Mouse (Mus musculus) heart, adult 2 months (tissue): ENCODE measurements around the gene Ubac2.

Experiments used
- CTCF ChIP-seq: fragments of 200-600 bp; IDR thresholded peaks from 2 replicates; pipeline ENCODE4 v1.8.1; 2022; ENCODE audit warnings: antibody characterized with exemption, mild to moderate bottlenecking, moderate library complexity
- EP300 ChIP-seq: fragments of 200-500 bp; IDR thresholded peaks from 2 replicates; pipeline ENCODE4 v1.6.1; 2011; ENCODE audit warnings: low read depth, low read length, control low read depth; ENCODE audit not compliant: insufficient read depth
- POLR2A ChIP-seq: fragments of 200-500 bp; IDR thresholded peaks from 2 replicates; pipeline ENCODE4 v1.6.1; 2011; ENCODE audit warnings: mild to moderate bottlenecking, low read depth, low read length, control low read depth; ENCODE audit not compliant: insufficient read depth

DNA sequence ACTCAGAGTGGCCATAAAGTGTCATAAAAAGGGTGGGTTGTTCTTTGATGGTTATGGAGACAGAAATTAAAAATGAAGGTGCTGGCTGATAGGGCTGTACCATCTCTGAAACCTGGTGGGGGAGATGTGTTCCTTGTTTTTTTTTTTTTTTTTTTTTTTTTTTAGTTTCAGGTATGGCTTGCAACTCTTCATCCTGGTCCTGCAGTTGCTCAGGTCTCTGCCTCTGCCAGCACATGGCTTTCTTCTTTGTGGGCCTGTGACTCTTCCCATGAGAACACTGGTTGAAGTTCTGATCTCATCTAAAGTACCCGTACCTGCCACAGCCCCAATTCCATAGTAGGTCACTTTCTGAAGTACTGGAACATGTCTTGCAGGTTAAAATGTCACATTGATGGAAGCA, 5.7 kb upstream of the Ubac2 start:
- TF ChIP-seq POLR2A (no peak), CTCF (no peak), EP300 (no peak)
